Mouse (Mus musculus) G1E (cell line): ENCODE results near the gene Il11ra2. TPM values are rescaled to one million over a fixed set of nuclear protein-coding genes. Genes with fewer than 3 reads are reported as not detected.
"Not testable (repeated sequence)": the region's sequence is repeated elsewhere in the genome, so short reads cannot be mapped to it uniquely, and the experiment has no call there.

ENCODE experiments used
- ATAC-seq: 2 replicates; pipeline ENCODE4 v1.8.0; 2016; ENCODE audit warnings: mild to moderate bottlenecking; ENCODE audit not compliant: insufficient number of reproducible peaks, poor library complexity, low FRiP score, severe bottlenecking; ENCODE audit errors: extremely low read depth
- DNase-seq: peaks from one replicate; pipeline ENCODE4 v3.0.0; 2012; ENCODE audit warnings: low spot score
- H3K27me3 ChIP-seq: 2 replicates; pipeline ENCODE4 v1.6.1; 2012; ENCODE audit warnings: mild to moderate bottlenecking, low read length, inconsistent platforms; ENCODE audit not compliant: insufficient read depth
- H3K36me3 ChIP-seq: replicated peaks from 2 replicates; pipeline ENCODE3; 2012; ENCODE audit warnings: mild to moderate bottlenecking, inconsistent platforms
- H3K4me1 ChIP-seq: 2 replicates; pipeline ENCODE4 v1.6.1; 2012; ENCODE audit warnings: low read depth, low read length, inconsistent platforms, mixed read lengths; ENCODE audit not compliant: insufficient read depth
- H3K4me3 ChIP-seq: 2 replicates; pipeline ENCODE4 v1.5.1; 2012; ENCODE audit warnings: low read depth, mild to moderate bottlenecking, inconsistent platforms, low read length, moderate library complexity, mixed read lengths
- H3K9me3 ChIP-seq: replicated peaks from 2 replicates; pipeline ENCODE4 v1.6.1; 2012; ENCODE audit warnings: inconsistent platforms
- polyA plus RNA-seq: library from polyadenylated mRNA; stranded (reverse); fragments of >175 nt; gene quantifications from 2 replicates; pipeline ENCODE4 v1.2.3, GENCODE M21; 2012
- total RNA-seq, 2 experiments: library from RNA; stranded (forward) in 1 of 2; stranded (reverse) in 1 of 2; fragments of 200-1000 nt in 1 of 2; fragments of >200 nt in 1 of 2; fragmentation: Nextera tagmentation in 1 of 2; gene quantifications; 2 replicates each; pipeline ENCODE4 v1.2.3; 2014 to 2017

The Il11ra2 gene
- total RNA-seq (2014; fragmentation: Nextera tagmentation), result not detected in 2 replicates
- total RNA-seq (2017), result not detected in 2 replicates
- polyA plus RNA-seq, result not detected in 2 replicates

- not testable (repeated sequence) for H3K4me3 ChIP-seq, H3K27me3 ChIP-seq, H3K36me3 ChIP-seq, ATAC-seq, H3K9me3 ChIP-seq, DNase-seq, H3K4me1 ChIP-seq
These were observed at the start of gene Il11ra2 for GRCm38 (mm10) chr4:42661793-42662192. TSS of gene Il11ra2 (minus strand) at chr4:42661893.

- ATAC-seq, H3K4me1 ChIP-seq, H3K9me3 ChIP-seq: not testable (repeated sequence)
These were observed 20.5 kb upstream of the Il11ra2 start for GRCm38 (mm10) chr4:42682183-42682524.

GRCm38 (mm10) chr4:42681473-42682182 is 19.9 kb upstream of the Il11ra2 start:
- DNase-seq, H3K9me3 ChIP-seq, H3K4me1 ChIP-seq, H3K36me3 ChIP-seq, H3K27me3 ChIP-seq, ATAC-seq, H3K4me3 ChIP-seq: not testable (repeated sequence)

More at GRCm38 (mm10) chr4:42682183-42682524, 20.5 kb upstream of the Il11ra2 start:
- H3K27me3 ChIP-seq, H3K4me3 ChIP-seq, H3K36me3 ChIP-seq, DNase-seq: not testable (repeated sequence)

- not testable (repeated sequence) for H3K9me3 ChIP-seq, H3K4me1 ChIP-seq, H3K36me3 ChIP-seq, H3K27me3 ChIP-seq, DNase-seq, H3K4me3 ChIP-seq, ATAC-seq
These were observed 19.0 kb upstream of the Il11ra2 start for GRCm38 (mm10) chr4:42680374-42681356.

- DNase-seq, H3K27me3 ChIP-seq, H3K36me3 ChIP-seq, H3K4me1 ChIP-seq, ATAC-seq, H3K9me3 ChIP-seq, H3K4me3 ChIP-seq: not testable (repeated sequence)
These were observed 17.7 kb upstream of the Il11ra2 start for GRCm38 (mm10) chr4:42679365-42679764.

GRCm38 (mm10) chr4:42675415-42675814 is 13.7 kb upstream of the Il11ra2 start:
- not testable (repeated sequence) for H3K36me3 ChIP-seq, H3K9me3 ChIP-seq, DNase-seq, ATAC-seq, H3K4me1 ChIP-seq, H3K27me3 ChIP-seq, H3K4me3 ChIP-seq

- not testable (repeated sequence) for H3K4me1 ChIP-seq, DNase-seq, H3K36me3 ChIP-seq, ATAC-seq, H3K4me3 ChIP-seq, H3K27me3 ChIP-seq, H3K9me3 ChIP-seq
These were observed 6.7 kb downstream of the Il11ra2 start, which contains the start of gene Ccl27b for GRCm38 (mm10) chr4:42654951-42655350. TSS of gene Ccl27b (plus strand) at chr4:42655251.

GRCm38 (mm10) chr4:42629419-42629818 is 32.3 kb downstream of the Il11ra2 start, which contains the start of gene Gm2564:
TSS of gene Gm2564 (plus strand) at chr4:42629719.
- H3K9me3 ChIP-seq, H3K36me3 ChIP-seq, DNase-seq, ATAC-seq, H3K4me3 ChIP-seq, H3K4me1 ChIP-seq, H3K27me3 ChIP-seq: not testable (repeated sequence)

- not testable (repeated sequence) for H3K36me3 ChIP-seq, DNase-seq, H3K4me3 ChIP-seq, ATAC-seq, H3K27me3 ChIP-seq, H3K4me1 ChIP-seq, H3K9me3 ChIP-seq
These were observed 49.8 kb downstream of the Il11ra2 start, which contains the start of gene Gm10591 for GRCm38 (mm10) chr4:42611895-42612294. TSS of gene Gm10591 (plus strand) at chr4:42612195.
